Mouse (Mus musculus): ENCODE results near the gene Gm10974. TPM values are rescaled to one million over a fixed set of nuclear protein-coding genes. Genes with fewer than 3 reads are reported as not detected.

The Gm10974 gene
- total and polyA plus RNA-seq, 3 experiments: not detected

DNA sequence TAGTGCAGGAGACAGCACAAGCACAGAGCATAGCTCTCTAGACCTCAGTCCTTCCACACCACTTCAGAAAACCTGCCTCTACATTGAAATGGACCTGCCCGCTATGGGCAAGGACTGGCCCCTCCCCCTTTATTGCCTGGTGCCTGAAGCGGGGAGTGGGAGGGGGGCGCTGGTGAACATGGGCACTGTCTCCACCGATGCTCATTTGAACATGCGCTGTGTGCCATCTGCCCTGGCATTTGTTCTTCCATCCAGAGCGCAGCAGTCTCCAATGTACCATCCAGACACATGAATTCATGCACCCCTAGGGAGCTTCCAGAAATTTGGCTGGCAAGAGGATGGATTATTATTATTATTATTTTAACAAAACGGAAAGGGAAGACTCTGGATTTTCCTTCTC, 47.4 kb downstream of the Gm10974 start:
- intact Hi-C loops (cut with DNase I): no loop called here
- 83% methylated on average over 7 of the region's 7 CpGs for WGBS
- DNase-seq: no peak
- Histone ChIP-seq H3K4me3 (no peak overlapping the region), H3K4me1 (ENCODE audit: control insufficient read depth, insufficient read depth, low read length) (no peaks in the 10 kb centered on the region; the same call in 1 of the 2 replicates), H3K9ac (ENCODE audit: low read depth, low read length) (no peak overlapping the region), H3K27me3 (ENCODE audit: control insufficient read depth, insufficient read depth, low read length) (no peaks in the 10 kb centered on the region), H3K79me2 (replicated peaks; ENCODE audit: control insufficient read depth, insufficient read depth, low read length) (no peaks in the 10 kb centered on the region), H3K27ac (no peak overlapping the region), H3K36me3 (ENCODE audit: control insufficient read depth, insufficient read depth, low read length) (no peaks in the 10 kb centered on the region)
- TF ChIP-seq EP300 (IDR thresholded peaks at IDR 0.05; ENCODE audit: insufficient read depth, low read depth, low read length) (no peak), CTCF (IDR thresholded peaks at IDR 0.05) (no peak), POLR2A (IDR thresholded peaks at IDR 0.05; ENCODE audit: insufficient read depth, low read depth, low read length) (no peak)

DNA sequence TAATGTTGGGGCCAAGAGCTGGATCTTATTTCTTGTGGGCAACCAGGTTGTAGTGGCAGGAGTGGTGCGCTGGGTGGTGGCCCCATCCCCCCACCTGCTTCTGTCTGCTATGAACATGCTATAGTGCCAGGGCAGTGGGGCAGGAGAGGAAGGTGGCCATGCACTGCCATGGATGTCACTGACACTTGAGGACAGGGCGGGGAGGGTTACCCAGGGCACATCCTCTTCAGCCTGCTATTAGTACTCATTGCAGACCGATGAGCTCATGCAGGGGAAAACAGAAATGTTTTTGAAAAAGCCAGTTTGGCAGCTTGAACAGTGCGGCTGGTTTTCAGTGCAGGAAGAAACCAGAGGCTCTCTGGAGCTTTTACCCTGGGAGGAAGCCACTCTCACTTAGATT, 51.1 kb downstream of the Gm10974 start:
- DNase-seq: peak in 1 of 2 experiments; percentile 9
- Histone ChIP-seq H3K79me2 (replicated peaks; ENCODE audit: control insufficient read depth, insufficient read depth, low read length) (no peaks in the 10 kb centered on the region), H3K4me3 (no peak overlapping the region), H3K9ac (ENCODE audit: low read depth, low read length) (no peak overlapping the region), H3K36me3 (ENCODE audit: control insufficient read depth, insufficient read depth, low read length) (no peaks in the 10 kb centered on the region), H3K27me3 (ENCODE audit: control insufficient read depth, insufficient read depth, low read length) (no peaks in the 10 kb centered on the region), H3K27ac (no peak overlapping the region), H3K4me1 (ENCODE audit: control insufficient read depth, insufficient read depth, low read length) (no peaks in the 10 kb centered on the region; the same call in 1 of the 2 replicates)
- WGBS: 51% methylated on average over 4 of the region's 4 CpGs
- intact Hi-C loops (cut with DNase I): no loop called here
- no peak for TF ChIP-seq EP300 (IDR thresholded peaks at IDR 0.05; ENCODE audit: insufficient read depth, low read depth, low read length)
- no peak for TF ChIP-seq CTCF (IDR thresholded peaks at IDR 0.05)
- TF ChIP-seq POLR2A (IDR thresholded peaks at IDR 0.05; ENCODE audit: insufficient read depth, low read depth, low read length): no peak

DNA sequence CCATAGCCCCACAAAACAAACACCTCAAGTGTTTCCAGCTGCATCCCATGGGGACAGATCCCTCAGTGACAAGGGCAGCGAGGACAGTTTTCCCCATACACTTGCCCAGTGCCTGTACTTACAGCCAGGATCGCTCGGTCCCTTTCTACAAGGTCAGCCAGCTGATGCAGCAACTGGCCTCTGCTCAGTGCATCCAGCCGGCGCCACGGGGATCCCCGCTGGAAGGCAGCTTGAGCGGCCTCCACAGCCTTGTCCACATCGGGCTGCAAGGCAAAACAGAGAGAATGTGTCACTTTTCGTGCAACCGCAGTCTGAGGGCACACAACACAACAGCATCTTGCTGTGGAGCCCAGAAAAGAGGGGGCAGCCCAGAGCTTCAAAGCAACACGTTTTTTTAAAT, 53.3 kb downstream of the Gm10974 start:
- H3K4me1 ChIP-seq (ENCODE audit: control insufficient read depth, insufficient read depth, low read length): no peaks in the 10 kb centered on the region; the same call in 1 of the 2 replicates
- no peak for DNase-seq
- intact Hi-C loops (cut with DNase I): no loop called here
- WGBS: 58% methylated on average over 12 of the region's 12 CpGs
- TF ChIP-seq EP300 (IDR thresholded peaks at IDR 0.05; ENCODE audit: insufficient read depth, low read depth, low read length): no peak
- TF ChIP-seq POLR2A (IDR thresholded peaks at IDR 0.05; ENCODE audit: insufficient read depth, low read depth, low read length): no peak
- no peak for TF ChIP-seq CTCF (IDR thresholded peaks at IDR 0.05)
- no peak overlapping the region for H3K27ac ChIP-seq
- H3K9ac ChIP-seq (ENCODE audit: low read depth, low read length): no peak overlapping the region
- no peaks in the 10 kb centered on the region for H3K36me3 ChIP-seq (ENCODE audit: control insufficient read depth, insufficient read depth, low read length)
- H3K4me3 ChIP-seq: no peak overlapping the region
- no peaks in the 10 kb centered on the region for H3K27me3 ChIP-seq (ENCODE audit: control insufficient read depth, insufficient read depth, low read length)
- H3K79me2 ChIP-seq (replicated peaks; ENCODE audit: control insufficient read depth, insufficient read depth, low read length): no peaks in the 10 kb centered on the region

DNA sequence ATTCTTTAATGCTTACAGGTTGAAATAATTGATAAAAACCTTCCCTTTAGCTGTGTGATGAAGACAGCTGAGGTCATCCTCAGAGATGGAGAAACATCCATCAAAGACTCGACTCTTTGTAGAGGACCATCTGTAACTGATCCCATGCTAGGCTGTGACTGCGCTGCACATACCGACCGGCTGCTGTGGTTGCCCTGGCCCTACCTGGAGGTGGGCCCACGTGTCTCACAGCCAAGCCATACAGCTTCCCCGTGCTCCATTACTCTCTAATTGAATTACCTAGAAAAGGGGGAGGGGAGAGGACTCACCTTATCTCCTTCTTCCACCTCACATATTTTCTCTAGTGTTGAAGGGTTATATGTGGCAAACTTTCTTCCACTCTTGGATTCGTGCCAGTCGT, 56.2 kb downstream of the Gm10974 start:
- TF ChIP-seq CTCF (IDR thresholded peaks at IDR 0.05) (no peak), POLR2A (IDR thresholded peaks at IDR 0.05; ENCODE audit: insufficient read depth, low read depth, low read length) (no peak), EP300 (IDR thresholded peaks at IDR 0.05; ENCODE audit: insufficient read depth, low read depth, low read length) (no peak)
- intact Hi-C loops (cut with DNase I): no loop called here
- H3K36me3 ChIP-seq (ENCODE audit: control insufficient read depth, insufficient read depth, low read length): no peaks in the 10 kb centered on the region
- no peak for DNase-seq
- H3K79me2 ChIP-seq (replicated peaks; ENCODE audit: control insufficient read depth, insufficient read depth, low read length): no peaks in the 10 kb centered on the region
- H3K4me3 ChIP-seq: no peak overlapping the region
- H3K27me3 ChIP-seq (ENCODE audit: control insufficient read depth, insufficient read depth, low read length): peaks cover 4% of the 10 kb centered on the region; the same call in 1 of the 2 replicates
- WGBS: 75% methylated on average over 8 of the region's 8 CpGs
- H3K9ac ChIP-seq (ENCODE audit: low read depth, low read length): no peak overlapping the region
- H3K27ac ChIP-seq: no peak overlapping the region
- H3K4me1 ChIP-seq (ENCODE audit: control insufficient read depth, insufficient read depth, low read length): no peaks in the 10 kb centered on the region

DNA sequence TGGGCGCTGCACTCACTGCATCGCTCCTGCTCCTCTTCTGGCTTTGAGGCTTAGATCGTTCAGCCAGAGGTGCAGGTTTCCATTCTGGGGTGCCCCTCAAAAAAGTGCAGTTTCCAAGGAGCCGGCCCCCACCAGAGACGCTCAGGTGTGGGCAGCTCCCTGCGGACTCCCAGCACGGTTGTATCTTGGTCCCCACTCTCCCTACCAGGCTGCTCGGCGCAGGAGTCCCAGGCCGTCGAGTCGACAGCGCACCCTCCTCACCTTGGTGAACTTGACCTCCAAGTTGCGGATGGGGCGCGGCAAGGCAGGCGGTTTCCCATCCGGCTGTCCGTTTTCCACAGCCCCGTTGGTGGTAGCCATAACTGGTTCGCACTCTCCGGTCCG, 61.3 kb downstream of the Gm10974 start:
- H3K4me3 ChIP-seq: peak overlapping the region; percentile 45
- H3K27me3 ChIP-seq (ENCODE audit: control insufficient read depth, insufficient read depth, low read length): peaks cover 10% of the 10 kb centered on the region
- no peak overlapping the region; the same call in 1 of the 2 replicates for H3K9ac ChIP-seq (ENCODE audit: low read depth, low read length)
- no peak for DNase-seq
- intact Hi-C loops (cut with DNase I): no loop called here
- no peaks in the 10 kb centered on the region for H3K4me1 ChIP-seq (ENCODE audit: control insufficient read depth, insufficient read depth, low read length)
- H3K27ac ChIP-seq: no peak overlapping the region
- H3K79me2 ChIP-seq (replicated peaks; ENCODE audit: control insufficient read depth, insufficient read depth, low read length): no peaks in the 10 kb centered on the region
- TF ChIP-seq POLR2A (IDR thresholded peaks at IDR 0.05; ENCODE audit: insufficient read depth, low read depth, low read length): no peak
- TF ChIP-seq CTCF (IDR thresholded peaks at IDR 0.05): no peak
- 4% methylated on average over 23 of the region's 23 CpGs for WGBS
- H3K36me3 ChIP-seq (ENCODE audit: control insufficient read depth, insufficient read depth, low read length): no peaks in the 10 kb centered on the region

DNA sequence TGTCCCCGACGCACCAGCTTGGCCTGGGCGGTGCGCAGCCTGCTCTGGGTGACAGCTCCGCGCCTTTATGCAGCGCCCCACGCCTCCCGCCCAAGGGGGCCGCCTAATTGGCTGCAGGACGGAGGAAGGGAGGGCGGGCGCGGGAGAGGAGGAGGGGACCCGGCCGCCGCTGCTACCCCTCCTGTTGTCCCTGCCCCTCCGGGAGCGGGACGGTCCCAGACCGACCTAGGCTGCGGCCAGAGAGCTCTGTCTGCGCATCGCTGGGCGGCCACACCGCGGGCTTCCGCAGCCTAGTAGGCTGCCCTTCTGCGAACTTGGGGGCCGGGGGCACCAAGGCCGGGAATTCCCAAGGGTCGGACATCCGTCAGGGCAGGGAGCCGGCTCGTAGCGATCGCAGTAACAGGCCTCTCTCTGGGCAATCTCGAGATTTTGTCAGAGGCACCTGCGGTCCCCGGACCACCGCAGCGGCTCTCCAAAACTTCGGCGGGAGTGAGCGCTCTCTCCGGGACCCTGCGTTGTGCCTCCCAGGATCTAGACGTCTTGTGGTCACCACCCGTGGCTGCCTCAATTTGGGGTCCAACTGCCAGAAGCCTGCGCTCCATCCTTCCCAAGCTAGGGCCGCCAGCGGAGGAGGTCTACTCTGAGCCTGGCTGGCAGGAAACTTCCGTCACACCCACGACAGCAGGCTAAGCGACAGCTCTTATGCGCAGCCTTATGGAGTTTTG, 61.9 kb downstream of the Gm10974 start, which contains the start of gene Aldh1a3:
Aldh1a3 (minus strand) TSS at position 81 of the 725 bp plus-strand sequence.
- 1% methylated on average over 56 of the region's 56 CpGs for WGBS
- Histone ChIP-seq H3K79me2 (replicated peaks; ENCODE audit: control insufficient read depth, insufficient read depth, low read length) (no peaks in the 10 kb centered on the region), H3K27ac (no peak within 1 kb of the TSS), H3K4me3 (peak within 1 kb of the TSS; percentile 45), H3K4me1 (ENCODE audit: control insufficient read depth, insufficient read depth, low read length) (no peaks in the 10 kb centered on the region), H3K27me3 (ENCODE audit: control insufficient read depth, insufficient read depth, low read length) (peaks cover 10% of the 10 kb centered on the region), H3K36me3 (ENCODE audit: control insufficient read depth, insufficient read depth, low read length) (no peaks in the 10 kb centered on the region), H3K9ac (ENCODE audit: low read depth, low read length) (no peak within 1 kb of the TSS; the same call in 1 of the 2 replicates)
- intact Hi-C loops (cut with DNase I): no loop called here
- DNase-seq: peak; percentile 64 to 68
- no peak for TF ChIP-seq EP300 (IDR thresholded peaks at IDR 0.05; ENCODE audit: insufficient read depth, low read depth, low read length)
